Mouse (Mus musculus): ENCODE data around the gene Gipc3. TPM values are rescaled to one million over a fixed set of nuclear protein-coding genes. Genes with fewer than 3 reads are reported as not detected.

Gipc3 gene
- polyA plus RNA-seq, 1 experiment = 0.82 TPM

DNA sequence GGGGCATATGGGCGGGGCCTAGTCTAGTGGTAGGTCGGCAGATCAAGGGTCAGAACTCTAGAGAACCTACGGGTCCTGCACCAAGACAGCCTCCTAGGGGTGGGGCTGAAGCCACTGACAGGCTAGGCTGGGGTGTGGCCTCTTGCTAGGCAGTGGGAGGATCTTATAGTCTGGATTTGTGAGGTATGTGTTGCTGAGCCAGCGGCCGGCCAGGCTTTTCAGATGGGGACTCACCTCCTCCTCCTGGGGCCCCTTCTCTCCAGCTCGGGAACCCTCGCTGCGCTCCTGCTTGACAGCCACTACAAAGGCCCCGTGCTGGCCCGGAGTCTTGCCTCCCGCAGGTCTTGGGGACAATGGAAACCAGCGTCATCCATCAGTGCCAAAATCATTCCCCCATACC lies 6.1 kb upstream of the Gipc3 start:
- H3K36me3 ChIP-seq (ENCODE audit: control insufficient read depth, insufficient read depth, low read length) = no peaks in the 10 kb centered on the region
- H3K27me3 ChIP-seq (ENCODE audit: control insufficient read depth, insufficient read depth, low read length) = no peaks in the 10 kb centered on the region
- DNase-seq = no peak
- H3K4me1 ChIP-seq (replicated peaks; ENCODE audit: control insufficient read depth, insufficient read depth, low read length) = peaks cover 31% of the 10 kb centered on the region
- no peak overlapping the region for H3K27ac ChIP-seq (ENCODE audit: control insufficient read depth, insufficient read depth, low read length)
- peak overlapping the region; percentile 60 for H3K4me3 ChIP-seq (ENCODE audit: control insufficient read depth, insufficient read depth, low read length)
- no peak for TF ChIP-seq CTCF (IDR thresholded peaks at IDR 0.05; ENCODE audit: borderline replicate concordance, control insufficient read depth, extremely low read depth, insufficient read depth, low read length, poor library complexity)
- no peak for TF ChIP-seq POLR2A (IDR thresholded peaks at IDR 0.05; ENCODE audit: control insufficient read depth, extremely low read depth, insufficient read depth, low read length, poor library complexity)
- WGBS = 23% methylated on average over 12 of the region's 12 CpGs

DNA sequence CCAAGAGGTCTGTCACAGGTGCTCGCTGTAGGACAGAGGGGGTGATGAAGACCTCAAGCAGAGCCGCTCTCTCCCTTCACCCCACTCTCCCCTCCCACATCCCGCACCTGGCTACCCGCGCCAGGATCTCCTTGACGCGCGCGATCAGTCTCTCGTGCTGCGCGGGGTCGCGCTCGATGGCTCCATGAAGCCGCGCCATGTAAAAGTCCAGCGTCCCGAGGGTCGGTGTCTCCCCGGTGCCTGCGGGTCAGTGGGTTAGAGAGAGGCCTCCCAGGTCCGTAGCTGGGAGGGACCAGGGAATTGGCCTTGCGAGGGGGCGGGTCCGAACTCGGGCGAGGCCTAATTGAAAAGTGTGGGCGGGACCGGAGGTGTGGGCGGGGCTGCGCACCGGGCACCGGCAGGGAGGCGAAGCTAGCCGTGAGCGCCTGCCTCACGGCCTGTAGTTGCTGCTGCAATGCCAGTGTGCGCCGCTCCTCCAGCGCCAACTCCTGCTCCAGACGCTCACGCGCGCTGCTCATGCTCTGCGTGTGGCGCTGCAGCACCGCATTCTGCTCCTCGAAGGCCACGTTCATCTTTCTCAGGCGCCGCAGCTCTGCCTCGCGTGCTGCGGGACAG lies 3.5 kb upstream of the Gipc3 start:
- no peak for DNase-seq
- Histone ChIP-seq H3K27ac (ENCODE audit: control insufficient read depth, insufficient read depth, low read length) (no peak overlapping the region), H3K27me3 (ENCODE audit: control insufficient read depth, insufficient read depth, low read length) (peaks cover 11% of the 10 kb centered on the region), H3K4me3 (ENCODE audit: control insufficient read depth, insufficient read depth, low read length) (no peak overlapping the region), H3K4me1 (replicated peaks; ENCODE audit: control insufficient read depth, insufficient read depth, low read length) (peaks cover 25% of the 10 kb centered on the region), H3K36me3 (ENCODE audit: control insufficient read depth, insufficient read depth, low read length) (no peaks in the 10 kb centered on the region)
- no peak for TF ChIP-seq POLR2A (IDR thresholded peaks at IDR 0.05; ENCODE audit: control insufficient read depth, extremely low read depth, insufficient read depth, low read length, poor library complexity)
- 0 out of 2 replicates have a peak, but pooled peaks have one; percentile 30 for TF ChIP-seq CTCF (IDR thresholded peaks at IDR 0.05; ENCODE audit: borderline replicate concordance, control insufficient read depth, extremely low read depth, insufficient read depth, low read length, poor library complexity)
- WGBS = 24% methylated on average over 55 of the region's 55 CpGs

DNA sequence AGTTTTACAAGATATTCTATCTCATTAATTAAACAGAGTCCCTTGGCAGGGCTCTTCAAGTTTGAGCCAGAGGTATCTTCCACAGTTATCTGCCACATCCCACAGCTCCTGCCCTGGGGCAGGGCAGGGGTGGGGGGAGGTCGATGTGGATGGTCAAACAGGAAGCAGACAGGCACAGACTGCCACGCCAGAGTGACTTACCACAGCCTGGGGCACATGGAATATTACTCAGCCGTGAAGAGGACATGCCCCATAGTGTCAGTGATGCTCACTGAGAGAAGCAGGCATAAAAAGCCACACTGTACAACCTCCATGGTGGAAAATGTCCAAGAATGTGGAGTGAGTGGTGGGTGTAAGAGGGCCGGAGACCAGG lies 2.1 kb upstream of the Gipc3 start:
- peaks cover 25% of the 10 kb centered on the region for H3K4me1 ChIP-seq (replicated peaks; ENCODE audit: control insufficient read depth, insufficient read depth, low read length)
- no peak for DNase-seq
- no peak overlapping the region for H3K27ac ChIP-seq (ENCODE audit: control insufficient read depth, insufficient read depth, low read length)
- TF ChIP-seq POLR2A (IDR thresholded peaks at IDR 0.05; ENCODE audit: control insufficient read depth, extremely low read depth, insufficient read depth, low read length, poor library complexity) (no peak), CTCF (IDR thresholded peaks at IDR 0.05; ENCODE audit: borderline replicate concordance, control insufficient read depth, extremely low read depth, insufficient read depth, low read length, poor library complexity) (no peak)
- H3K4me3 ChIP-seq (ENCODE audit: control insufficient read depth, insufficient read depth, low read length) = no peak overlapping the region
- WGBS = 78% methylated on average over 4 of the region's 4 CpGs
- H3K27me3 ChIP-seq (ENCODE audit: control insufficient read depth, insufficient read depth, low read length) = peaks cover 11% of the 10 kb centered on the region
- H3K36me3 ChIP-seq (ENCODE audit: control insufficient read depth, insufficient read depth, low read length) = no peaks in the 10 kb centered on the region

DNA sequence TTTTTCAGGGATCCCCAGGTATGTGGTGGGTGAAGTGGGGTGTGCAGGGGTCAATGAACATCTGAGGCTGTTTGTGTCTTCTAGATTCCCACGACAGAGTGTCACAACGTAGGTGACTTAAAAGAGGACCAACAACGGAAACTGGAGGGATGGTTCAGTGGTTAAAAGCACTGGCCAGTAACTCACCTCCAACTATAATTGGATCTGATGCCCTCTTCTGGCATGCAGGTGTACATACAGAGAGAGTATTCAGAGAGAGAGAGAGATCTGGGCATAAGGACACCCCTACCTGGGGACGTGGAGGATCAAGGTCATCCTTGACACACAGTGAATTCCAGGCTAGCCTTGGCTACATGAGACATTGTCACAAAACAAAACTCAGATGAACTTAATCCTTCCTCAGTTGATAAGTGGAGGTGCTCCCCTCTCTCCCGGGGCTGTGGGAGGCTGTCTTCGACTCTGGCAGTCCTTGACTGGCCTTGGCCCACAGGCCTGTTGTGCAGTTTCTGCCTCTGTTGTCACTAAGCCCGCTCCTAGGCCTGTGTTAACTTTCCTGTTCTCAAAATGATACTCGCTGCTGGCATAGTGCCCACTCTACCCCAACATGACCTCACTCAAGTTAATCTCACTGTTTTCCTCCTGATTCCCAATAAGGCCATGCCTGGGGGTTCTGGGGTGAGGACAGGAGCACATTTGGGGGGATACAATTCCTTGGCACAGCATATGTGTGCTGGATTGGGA lies 1.5 kb upstream of the Gipc3 start:
- no peaks in the 10 kb centered on the region for H3K36me3 ChIP-seq (ENCODE audit: control insufficient read depth, insufficient read depth, low read length)
- TF ChIP-seq CTCF (IDR thresholded peaks at IDR 0.05; ENCODE audit: borderline replicate concordance, control insufficient read depth, extremely low read depth, insufficient read depth, low read length, poor library complexity) = no peak
- TF ChIP-seq POLR2A (IDR thresholded peaks at IDR 0.05; ENCODE audit: control insufficient read depth, extremely low read depth, insufficient read depth, low read length, poor library complexity) = no peak
- WGBS = 38% methylated on average over 8 of the region's 8 CpGs
- peaks cover 22% of the 10 kb centered on the region for H3K4me1 ChIP-seq (replicated peaks; ENCODE audit: control insufficient read depth, insufficient read depth, low read length)
- H3K27ac ChIP-seq (ENCODE audit: control insufficient read depth, insufficient read depth, low read length) = no peak overlapping the region
- H3K27me3 ChIP-seq (ENCODE audit: control insufficient read depth, insufficient read depth, low read length) = peaks cover 11% of the 10 kb centered on the region
- DNase-seq = no peak
- no peak overlapping the region for H3K4me3 ChIP-seq (ENCODE audit: control insufficient read depth, insufficient read depth, low read length)

DNA sequence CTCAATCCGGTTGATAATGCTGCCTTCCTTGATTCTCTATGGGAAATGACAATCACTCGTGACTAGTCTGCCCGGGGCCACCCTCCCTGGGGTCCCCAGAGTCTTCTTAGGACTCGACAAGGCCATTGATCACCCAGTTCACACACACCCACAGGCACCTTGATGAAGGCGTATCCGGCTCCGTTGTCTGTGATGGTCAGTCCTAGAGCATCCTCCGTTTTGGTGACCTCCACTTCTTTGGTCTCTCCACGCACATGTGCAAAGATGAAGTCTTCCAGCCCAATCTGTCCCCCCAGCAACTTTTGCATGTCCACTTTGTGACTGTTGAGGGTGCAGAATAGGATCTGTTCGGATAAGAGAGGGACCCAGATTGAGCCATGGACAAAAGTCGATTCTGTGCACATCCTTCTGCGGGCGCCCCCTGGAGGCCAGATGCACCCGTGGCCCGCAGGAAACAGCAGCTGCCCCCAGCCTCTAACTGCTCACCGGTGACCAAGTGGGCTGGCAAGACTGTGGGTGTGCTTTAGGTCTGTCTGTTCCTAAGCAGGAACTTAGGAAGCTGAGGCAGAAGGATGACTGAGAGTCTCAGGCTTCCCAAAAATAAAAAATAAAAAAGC lies 1.6 kb downstream of the Gipc3 start:
- DNase-seq = peak; percentile 83
- Histone ChIP-seq H3K27me3 (ENCODE audit: control insufficient read depth, insufficient read depth, low read length) (peaks cover 11% of the 10 kb centered on the region), H3K27ac (ENCODE audit: control insufficient read depth, insufficient read depth, low read length) (no peak overlapping the region), H3K36me3 (ENCODE audit: control insufficient read depth, insufficient read depth, low read length) (no peaks in the 10 kb centered on the region), H3K4me3 (ENCODE audit: control insufficient read depth, insufficient read depth, low read length) (no peak overlapping the region), H3K4me1 (replicated peaks; ENCODE audit: control insufficient read depth, insufficient read depth, low read length) (peaks cover 9% of the 10 kb centered on the region)
- no peak for TF ChIP-seq POLR2A (IDR thresholded peaks at IDR 0.05; ENCODE audit: control insufficient read depth, extremely low read depth, insufficient read depth, low read length, poor library complexity)
- TF ChIP-seq CTCF (IDR thresholded peaks at IDR 0.05; ENCODE audit: borderline replicate concordance, control insufficient read depth, extremely low read depth, insufficient read depth, low read length, poor library complexity) = peak; percentile 86; the same call in 1 of the 2 replicates
- WGBS = 49% methylated on average over 16 of the region's 16 CpGs

DNA sequence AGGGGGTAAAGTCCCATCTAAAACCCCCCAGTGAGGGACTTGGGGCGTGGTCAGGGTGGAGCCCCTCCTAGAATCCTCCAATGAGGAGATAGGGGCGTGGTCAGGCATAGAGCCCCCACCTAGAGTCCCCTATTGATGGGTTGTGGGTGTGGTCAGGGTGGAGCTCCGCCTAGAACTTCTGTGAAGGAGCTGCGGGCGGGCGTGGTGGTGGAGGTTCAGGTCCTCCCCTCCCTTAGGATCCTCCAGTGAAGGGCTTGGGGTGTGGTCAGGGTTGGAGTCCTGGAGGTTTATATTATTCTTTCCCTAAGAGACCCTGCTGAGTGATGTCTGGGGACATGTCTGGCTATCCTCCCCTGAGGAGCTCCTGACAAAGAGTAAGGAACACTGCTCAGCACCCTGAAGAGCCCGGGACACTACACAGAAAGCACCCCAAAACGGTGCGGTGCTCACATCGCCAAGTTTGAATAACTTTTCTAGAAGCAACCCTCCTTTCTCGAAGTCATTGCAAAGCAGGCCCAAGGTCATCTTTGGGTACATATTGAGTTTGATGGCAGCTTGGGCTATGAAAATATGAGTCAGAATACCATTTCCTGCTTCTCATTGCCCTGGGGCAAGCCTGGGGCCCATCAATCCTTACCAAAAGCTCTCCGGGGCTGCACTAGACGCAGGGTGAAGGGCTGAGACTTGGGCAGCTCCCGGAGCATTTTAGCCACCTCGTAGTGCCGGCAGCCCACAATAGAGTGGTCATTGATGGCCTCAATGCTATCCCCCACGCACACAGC lies 2.3 kb downstream of the Gipc3 start:
- no peak overlapping the region for H3K4me3 ChIP-seq (ENCODE audit: control insufficient read depth, insufficient read depth, low read length)
- H3K27me3 ChIP-seq (ENCODE audit: control insufficient read depth, insufficient read depth, low read length) = peaks cover 11% of the 10 kb centered on the region
- DNase-seq = no peak
- H3K4me1 ChIP-seq (replicated peaks; ENCODE audit: control insufficient read depth, insufficient read depth, low read length) = peaks cover 7% of the 10 kb centered on the region
- no peaks in the 10 kb centered on the region for H3K36me3 ChIP-seq (ENCODE audit: control insufficient read depth, insufficient read depth, low read length)
- WGBS = 88% methylated on average over 17 of the region's 17 CpGs
- TF ChIP-seq POLR2A (IDR thresholded peaks at IDR 0.05; ENCODE audit: control insufficient read depth, extremely low read depth, insufficient read depth, low read length, poor library complexity) (no peak), CTCF (IDR thresholded peaks at IDR 0.05; ENCODE audit: borderline replicate concordance, control insufficient read depth, extremely low read depth, insufficient read depth, low read length, poor library complexity) (no peak)
- H3K27ac ChIP-seq (ENCODE audit: control insufficient read depth, insufficient read depth, low read length) = no peak overlapping the region

All from thymus, adult 2 months (tissue).